Mouse (Mus musculus) intestine, embryonic 15.5 days (tissue): ENCODE measurements around the gene Upk1a. TPM values are rescaled to one million over a fixed set of nuclear protein-coding genes. Genes with fewer than 3 reads are reported as not detected.

Experiments
- ATAC-seq: fragments of 200-750 bp; cut with Nextera tagmentation; 2 replicates; pipeline ENCODE4 v1.8.0; 2017; ENCODE audit warnings: moderate TSS enrichment, moderate library complexity
- H3K27ac ChIP-seq: fragments of 300-500 bp; sonication (generic); 2 replicates; pipeline ENCODE4 v1.5.1; 2015; ENCODE audit warnings: mild to moderate bottlenecking, inconsistent platforms
- H3K27me3 ChIP-seq: fragments of 300-500 bp; sonication (generic); replicated peaks from 2 replicates; pipeline ENCODE4 v1.6.1; 2015; ENCODE audit warnings: inconsistent platforms
- H3K36me3 ChIP-seq: fragments of 300-500 bp; sonication (generic); 2 replicates; pipeline ENCODE4 v1.6.1; 2015; ENCODE audit warnings: inconsistent platforms
- H3K4me1 ChIP-seq: fragments of 300-500 bp; sonication (generic); replicated peaks from 2 replicates; pipeline ENCODE4 v1.6.1; 2015; ENCODE audit warnings: inconsistent platforms
- H3K4me2 ChIP-seq: fragments of 300-500 bp; sonication (generic); replicated peaks from 2 replicates; pipeline ENCODE4 v1.6.1; 2015; ENCODE audit warnings: mild to moderate bottlenecking, inconsistent platforms
- H3K4me3 ChIP-seq: fragments of 300-500 bp; sonication (generic); replicated peaks from 2 replicates; pipeline ENCODE4 v1.5.1; 2015; ENCODE audit warnings: inconsistent platforms
- H3K9ac ChIP-seq: fragments of 300-500 bp; sonication (generic); 2 replicates; pipeline ENCODE4 v1.6.1; 2015; ENCODE audit warnings: inconsistent platforms
- H3K9me3 ChIP-seq: fragments of 300-500 bp; sonication (generic); 2 replicates; pipeline ENCODE4 v1.6.1; 2016; ENCODE audit warnings: inconsistent platforms
- WGBS: fragments of 180-500 bp; shearing (Covaris S2); methylation state at CpG from one replicate; pipeline ENCODE4 v1.1.7; 2015; 5-methylcytosine and 5-hydroxymethylcytosine counted together
- polyA plus RNA-seq: library from polyadenylated mRNA; unstranded; fragments of >200 nt; fragmentation: Nextera tagmentation; extraction: Ambion mirVana; gene quantifications from 2 replicates; pipeline ENCODE4 v1.2.1, GENCODE M21; 2015

Gene Upk1a
- polyA plus RNA-seq, 1 experiment from 2014 or later, result 10.0 TPM

DNA sequence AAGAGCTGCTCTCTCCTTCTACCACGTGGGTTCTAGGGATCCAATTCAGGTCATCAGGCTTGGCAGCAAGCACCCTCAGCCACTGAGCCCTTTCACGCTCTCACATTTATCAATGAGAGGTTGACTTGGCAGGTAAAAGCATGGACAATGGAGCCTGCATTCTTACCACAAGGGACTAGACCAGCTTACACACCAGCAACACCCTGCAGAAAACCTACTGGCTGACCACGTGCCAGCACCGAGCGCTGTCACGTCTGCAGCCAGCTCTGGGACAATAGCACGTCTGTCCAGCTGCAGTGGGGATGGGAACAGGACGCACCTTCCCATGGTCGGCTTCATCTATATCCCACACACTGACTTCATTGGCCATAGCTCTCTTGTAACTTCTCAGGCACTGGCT is 6.0 kb upstream of the Upk1a start:
- Histone ChIP-seq H3K36me3 (peaks cover 38% of the 10 kb centered on the region), H3K27ac (no peak overlapping the region), H3K4me2 (no peak overlapping the region), H3K27me3 (no peaks in the 10 kb centered on the region), H3K9ac (no peak overlapping the region), H3K4me3 (no peak overlapping the region), H3K9me3 (no peaks in the 10 kb centered on the region), H3K4me1 (no peaks in the 10 kb centered on the region)
- ATAC-seq, result no peak
- WGBS, result 97% methylated on average over 9 of the region's 9 CpGs

DNA sequence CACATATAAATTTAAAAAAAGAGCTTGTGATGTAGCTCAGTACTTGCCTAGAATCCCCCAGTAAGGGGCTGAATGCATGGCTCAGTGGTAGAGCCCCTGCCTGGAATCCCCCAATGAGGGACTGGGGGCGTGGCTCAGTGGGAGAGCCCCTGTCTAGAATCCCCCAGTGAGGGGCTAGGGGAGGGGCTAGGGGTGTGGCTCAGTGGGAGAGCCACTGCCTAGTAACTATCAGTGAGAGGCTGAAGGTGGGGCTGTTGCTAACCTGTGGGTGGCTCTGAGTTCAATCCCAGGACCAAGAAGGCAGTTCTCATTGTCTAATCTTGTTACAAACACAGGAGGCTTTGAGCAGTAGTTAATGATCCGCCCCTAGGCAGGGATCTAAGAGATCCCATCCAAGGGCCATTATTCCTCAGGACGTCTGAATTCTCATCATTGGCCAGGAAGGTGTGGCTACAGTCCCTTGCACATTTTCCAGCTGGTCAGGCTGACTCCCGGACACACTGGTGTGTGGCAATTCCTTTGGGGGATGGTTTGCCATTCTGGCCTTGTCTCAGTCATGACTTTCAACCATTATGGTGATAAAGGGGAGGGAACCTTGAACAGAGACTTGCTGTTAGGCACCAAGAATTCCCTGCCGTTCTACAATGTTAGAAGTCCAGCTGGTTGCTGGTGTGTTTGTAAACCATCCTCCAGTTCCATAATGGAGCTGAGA is 2.6 kb upstream of the Upk1a start:
- no peaks in the 10 kb centered on the region for H3K27me3 ChIP-seq
- H3K9me3 ChIP-seq, result no peaks in the 10 kb centered on the region
- H3K9ac ChIP-seq, result no peak overlapping the region
- 0 out of 2 replicates have a peak, but pooled peaks have one; percentile 11 for ATAC-seq
- no peak overlapping the region for H3K27ac ChIP-seq
- peaks cover 6% of the 10 kb centered on the region; the same call in 1 of the 2 replicates for H3K4me1 ChIP-seq
- H3K4me3 ChIP-seq, result no peak overlapping the region
- no peak overlapping the region for H3K4me2 ChIP-seq
- WGBS, result 53% methylated on average over 5 of the region's 5 CpGs
- peaks cover 22% of the 10 kb centered on the region for H3K36me3 ChIP-seq

DNA sequence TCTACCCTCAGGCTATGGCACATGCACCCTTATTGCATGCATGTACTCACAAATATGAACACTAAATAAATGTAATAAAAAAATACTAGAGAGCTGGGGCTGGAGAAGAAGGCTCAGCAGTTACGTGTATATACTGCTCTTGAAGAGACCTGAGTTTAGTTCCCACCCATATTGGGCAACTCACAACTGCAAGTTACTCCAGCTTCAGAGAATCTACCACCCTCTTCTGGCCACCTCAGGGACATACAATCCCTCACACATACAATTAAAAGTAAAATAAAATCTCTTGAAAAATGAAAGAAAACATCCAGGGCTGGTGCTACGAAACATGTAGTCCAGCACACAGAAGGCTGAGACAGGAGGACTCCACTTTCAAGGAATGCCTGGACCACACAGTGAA is 1.8 kb upstream of the Upk1a start:
- H3K4me2 ChIP-seq, result no peak overlapping the region
- H3K4me3 ChIP-seq, result no peak overlapping the region
- H3K36me3 ChIP-seq, result peaks cover 21% of the 10 kb centered on the region
- H3K9me3 ChIP-seq, result no peaks in the 10 kb centered on the region
- no peak overlapping the region for H3K27ac ChIP-seq
- no peaks in the 10 kb centered on the region for H3K27me3 ChIP-seq
- whole genome bisulfite sequencing, result 75% methylated on average over 2 of the region's 2 CpGs
- H3K4me1 ChIP-seq, result peaks cover 12% of the 10 kb centered on the region; the same call in 1 of the 2 replicates
- no peak; the same call in 1 of the 2 replicates for ATAC-seq
- no peak overlapping the region for H3K9ac ChIP-seq

DNA sequence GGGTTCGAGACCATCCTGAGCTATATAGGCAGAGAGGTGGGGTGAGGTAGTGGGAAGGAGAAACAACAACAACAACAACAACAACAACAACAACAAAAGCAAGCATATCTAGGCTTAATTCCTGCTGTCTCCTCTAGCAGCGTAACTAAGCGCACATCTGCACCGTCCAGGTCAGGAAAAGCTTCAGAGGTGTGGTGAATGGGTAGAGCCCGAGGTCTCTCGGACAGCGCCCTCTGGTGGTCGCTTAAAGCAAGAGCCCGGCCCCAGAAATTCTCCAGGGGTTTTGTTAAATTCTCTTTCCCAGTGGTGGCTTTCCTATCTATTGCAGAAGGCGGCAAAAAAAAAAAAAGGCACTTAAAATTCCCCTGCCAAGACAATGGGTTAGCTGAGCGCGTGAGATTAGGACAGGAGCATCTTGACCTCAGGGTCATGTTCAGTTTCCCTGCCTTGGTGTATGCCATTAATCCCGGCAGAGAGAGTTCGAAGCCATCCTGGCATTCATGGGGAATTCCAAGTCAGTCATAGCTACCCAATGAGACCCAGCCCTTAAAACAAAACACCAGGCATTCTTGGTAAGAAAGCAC is 974 bp upstream of the Upk1a start:
- H3K36me3 ChIP-seq, result peaks cover 15% of the 10 kb centered on the region
- ATAC-seq, result peak; percentile 54
- peaks cover 12% of the 10 kb centered on the region for H3K4me1 ChIP-seq
- no peaks in the 10 kb centered on the region for H3K27me3 ChIP-seq
- no peak overlapping the region for H3K4me3 ChIP-seq
- H3K9me3 ChIP-seq, result no peaks in the 10 kb centered on the region
- 0 out of 2 replicates have a peak overlapping the region, but pooled peaks have one; percentile 30 for H3K4me2 ChIP-seq
- no peak overlapping the region for H3K27ac ChIP-seq
- no peak overlapping the region for H3K9ac ChIP-seq
- 21% methylated on average over 14 of the region's 14 CpGs for WGBS

DNA sequence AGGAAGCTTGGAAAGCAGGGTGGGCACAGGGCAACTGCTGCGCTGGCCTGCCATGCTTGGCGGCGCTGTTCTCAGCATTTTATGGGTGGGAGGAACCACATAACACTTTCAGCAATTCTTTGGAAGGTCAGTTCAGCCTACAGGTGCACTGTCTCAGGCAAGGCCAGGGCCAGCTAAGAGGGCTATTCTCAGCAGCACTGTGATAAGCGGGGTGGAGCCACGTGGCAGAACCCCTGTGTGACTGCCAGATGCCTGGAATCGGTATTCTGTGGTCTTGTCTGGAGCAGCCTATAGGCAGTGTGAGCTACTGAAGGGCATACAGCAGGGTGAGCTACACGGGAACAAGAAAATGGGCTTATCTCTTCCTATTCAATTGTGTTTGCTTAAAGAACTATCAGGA is 2.6 kb downstream of the Upk1a start:
- peak; percentile 44 for ATAC-seq
- Histone ChIP-seq H3K4me3 (no peak overlapping the region), H3K4me1 (peaks cover 20% of the 10 kb centered on the region), H3K4me2 (no peak overlapping the region), H3K9me3 (no peaks in the 10 kb centered on the region), H3K36me3 (no peaks in the 10 kb centered on the region), H3K9ac (no peak overlapping the region), H3K27ac (peak overlapping the region; percentile 13; the same call in 1 of the 2 replicates), H3K27me3 (no peaks in the 10 kb centered on the region)
- 45% methylated on average over 7 of the region's 7 CpGs for WGBS

DNA sequence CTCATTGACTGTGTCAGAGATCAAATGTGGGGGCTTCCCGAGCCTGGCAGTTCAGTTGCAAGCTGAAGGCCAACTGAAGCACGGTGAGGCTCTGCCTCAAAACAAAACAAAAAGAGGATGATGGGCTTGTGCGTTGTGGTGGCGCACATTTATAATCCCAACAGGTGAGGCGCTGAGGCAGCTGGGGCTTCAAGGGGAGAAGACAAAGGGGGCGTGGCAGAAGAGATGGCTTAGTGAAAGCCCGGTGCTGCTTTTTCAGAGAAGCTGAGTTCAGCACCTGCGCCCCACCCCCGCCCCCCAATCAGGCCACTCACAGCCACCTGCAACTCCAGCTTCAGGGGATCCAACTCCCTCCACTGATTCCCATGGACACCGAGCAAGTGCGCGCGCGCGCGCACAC is 4.2 kb downstream of the Upk1a start:
- no peaks in the 10 kb centered on the region for H3K27me3 ChIP-seq
- H3K27ac ChIP-seq, result no peak overlapping the region
- H3K9ac ChIP-seq, result no peak overlapping the region
- no peaks in the 10 kb centered on the region for H3K9me3 ChIP-seq
- no peaks in the 10 kb centered on the region for H3K36me3 ChIP-seq
- ATAC-seq, result no peak
- 53% methylated on average over 16 of the region's 16 CpGs for WGBS
- H3K4me3 ChIP-seq, result no peak overlapping the region
- H3K4me1 ChIP-seq, result peaks cover 20% of the 10 kb centered on the region
- no peak overlapping the region for H3K4me2 ChIP-seq

DNA sequence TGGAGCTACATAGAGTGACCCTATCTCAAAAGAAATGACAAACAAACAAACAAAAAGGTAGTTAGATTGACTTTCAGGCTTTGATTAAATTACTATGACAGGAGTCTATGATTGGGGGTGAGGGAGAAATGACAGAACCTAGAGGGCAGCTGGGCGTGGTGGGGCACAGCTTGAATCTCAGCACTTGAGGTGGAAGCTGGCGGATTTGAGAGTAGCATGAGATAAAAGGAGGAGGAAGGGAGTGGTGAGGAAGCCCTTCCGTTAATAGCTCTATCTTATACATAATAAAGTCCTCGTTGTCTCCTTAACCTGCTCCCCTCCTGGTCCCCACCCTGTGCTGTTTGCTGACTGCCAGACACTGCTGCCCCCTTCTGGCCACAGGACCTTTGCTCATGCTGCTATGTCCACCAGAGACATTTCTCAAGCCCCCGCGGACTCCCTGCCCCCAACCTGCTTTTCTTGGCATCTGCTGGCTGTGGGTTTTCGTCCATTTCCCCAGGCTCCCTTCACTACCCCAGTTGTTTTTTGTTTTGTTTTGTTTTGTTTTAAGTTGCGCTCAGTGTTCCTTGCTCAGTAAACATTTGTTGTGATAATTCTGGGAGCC is 4.8 kb downstream of the Upk1a start:
- H3K36me3 ChIP-seq, result no peaks in the 10 kb centered on the region
- ATAC-seq, result peak; percentile 46
- no peak overlapping the region for H3K4me2 ChIP-seq
- H3K27ac ChIP-seq, result no peak overlapping the region
- 25% methylated on average over 8 of the region's 8 CpGs for WGBS
- no peaks in the 10 kb centered on the region for H3K27me3 ChIP-seq
- no peaks in the 10 kb centered on the region for H3K9me3 ChIP-seq
- H3K4me3 ChIP-seq, result no peak overlapping the region
- no peak overlapping the region for H3K9ac ChIP-seq
- peaks cover 16% of the 10 kb centered on the region for H3K4me1 ChIP-seq

DNA sequence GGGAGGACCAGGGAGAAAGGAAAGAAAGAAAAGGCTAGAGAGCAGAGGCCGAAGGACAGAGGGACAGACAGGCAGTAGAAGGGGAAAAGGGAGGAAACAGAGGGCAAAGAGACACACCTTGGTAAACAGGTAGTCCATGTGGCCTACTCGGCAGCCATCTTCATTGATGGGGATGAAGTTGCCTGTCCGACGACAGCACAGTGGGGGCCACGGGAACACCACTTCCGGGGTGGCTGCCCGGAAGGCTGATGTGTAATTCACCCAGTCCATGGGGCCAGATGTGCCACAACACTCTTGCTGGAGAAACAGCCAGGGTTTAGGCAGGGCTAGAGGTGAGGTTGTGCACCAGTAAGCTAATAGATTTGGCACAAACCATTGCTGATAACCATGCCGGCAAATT is 7.7 kb downstream of the Upk1a start:
- H3K4me1 ChIP-seq, result peaks cover 14% of the 10 kb centered on the region; the same call in 1 of the 2 replicates
- ATAC-seq, result no peak
- no peaks in the 10 kb centered on the region for H3K9me3 ChIP-seq
- H3K36me3 ChIP-seq, result no peaks in the 10 kb centered on the region
- no peak overlapping the region for H3K27ac ChIP-seq
- no peak overlapping the region for H3K9ac ChIP-seq
- H3K27me3 ChIP-seq, result no peaks in the 10 kb centered on the region
- H3K4me2 ChIP-seq, result no peak overlapping the region
- 88% methylated on average over 8 of the region's 8 CpGs for whole genome bisulfite sequencing
- H3K4me3 ChIP-seq, result no peak overlapping the region

DNA sequence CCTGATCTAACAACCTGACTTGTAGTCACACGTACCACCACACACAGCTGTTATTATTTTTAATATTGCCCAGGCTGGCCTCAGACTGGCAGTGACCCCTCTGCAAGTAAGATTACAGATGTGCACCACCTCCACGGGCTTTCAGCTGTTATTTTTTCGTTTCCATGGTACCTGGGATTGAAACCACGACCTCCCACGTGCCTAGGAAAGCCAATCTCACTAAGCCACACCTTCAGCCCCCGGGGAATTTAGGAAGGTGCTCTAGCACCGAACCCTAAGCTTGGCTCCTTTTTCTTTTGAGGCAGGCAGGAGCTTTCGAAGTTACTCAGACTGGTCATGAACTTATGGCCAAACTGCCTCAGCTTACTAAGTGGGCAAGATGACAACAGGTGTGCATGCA is 8.2 kb downstream of the Upk1a start:
- H3K9me3 ChIP-seq, result no peaks in the 10 kb centered on the region
- peaks cover 11% of the 10 kb centered on the region for H3K4me1 ChIP-seq
- H3K9ac ChIP-seq, result no peak overlapping the region
- H3K27me3 ChIP-seq, result no peaks in the 10 kb centered on the region
- no peak overlapping the region for H3K4me3 ChIP-seq
- H3K36me3 ChIP-seq, result no peaks in the 10 kb centered on the region
- WGBS, result 59% methylated on average over 8 of the region's 8 CpGs
- no peak overlapping the region for H3K27ac ChIP-seq
- no peak for ATAC-seq
- H3K4me2 ChIP-seq, result no peak overlapping the region

DNA sequence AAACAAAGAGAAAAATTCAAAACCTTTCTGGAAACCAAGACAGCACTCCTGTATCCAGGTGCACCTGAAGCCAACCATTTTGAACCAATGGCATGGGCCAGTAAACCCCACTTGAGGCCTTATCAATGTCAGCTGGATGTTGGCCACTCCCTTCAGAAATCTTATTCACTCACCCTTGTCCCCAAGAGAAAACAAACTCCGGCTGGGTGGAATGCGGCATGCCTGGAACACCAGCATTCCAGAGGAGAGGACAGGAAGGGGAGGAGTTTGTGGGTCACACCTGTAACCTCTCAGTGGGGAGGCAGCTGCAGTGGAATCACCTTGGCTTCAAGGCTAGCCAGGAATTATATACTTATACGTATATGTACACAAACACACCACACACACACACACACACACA is 10.1 kb downstream of the Upk1a start:
- no peaks in the 10 kb centered on the region for H3K9me3 ChIP-seq
- H3K4me3 ChIP-seq, result no peak overlapping the region
- no peaks in the 10 kb centered on the region for H3K27me3 ChIP-seq
- WGBS, result 23% methylated on average over 3 of the region's 3 CpGs
- H3K4me2 ChIP-seq, result no peak overlapping the region
- no peak overlapping the region for H3K9ac ChIP-seq
- ATAC-seq, result peak; percentile 84
- H3K27ac ChIP-seq, result peak overlapping the region; percentile 27; the same call in 1 of the 2 replicates
- H3K36me3 ChIP-seq, result no peaks in the 10 kb centered on the region
- H3K4me1 ChIP-seq, result peaks cover 3% of the 10 kb centered on the region; the same call in 1 of the 2 replicates

DNA sequence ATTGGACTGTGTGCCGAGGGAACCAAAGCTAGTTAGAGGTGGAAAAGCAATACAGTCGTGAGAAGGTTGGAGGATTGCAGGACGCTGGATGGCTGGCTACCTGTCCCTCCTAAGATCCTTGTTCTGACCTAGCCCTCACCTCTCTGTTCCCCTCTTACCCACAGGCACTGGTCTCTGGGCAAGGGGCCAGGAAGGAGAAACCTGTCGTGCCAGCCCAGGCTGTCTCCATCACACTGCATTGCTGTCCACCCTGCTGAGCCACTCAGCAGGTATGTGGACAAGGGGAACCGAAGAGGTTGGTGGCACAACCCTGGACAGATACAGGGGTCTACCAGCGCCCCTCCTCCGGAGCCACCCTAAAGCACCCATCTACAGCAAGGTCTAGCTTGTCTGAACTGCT is 12.0 kb downstream of the Upk1a start:
- WGBS, result 69% methylated on average over 7 of the region's 7 CpGs
- no peak for ATAC-seq
- Histone ChIP-seq H3K4me2 (no peak overlapping the region), H3K9me3 (no peaks in the 10 kb centered on the region), H3K9ac (no peak overlapping the region), H3K27me3 (no peaks in the 10 kb centered on the region), H3K4me3 (no peak overlapping the region), H3K27ac (peak overlapping the region; percentile 22), H3K4me1 (peaks cover 3% of the 10 kb centered on the region; the same call in 1 of the 2 replicates), H3K36me3 (no peaks in the 10 kb centered on the region)

DNA sequence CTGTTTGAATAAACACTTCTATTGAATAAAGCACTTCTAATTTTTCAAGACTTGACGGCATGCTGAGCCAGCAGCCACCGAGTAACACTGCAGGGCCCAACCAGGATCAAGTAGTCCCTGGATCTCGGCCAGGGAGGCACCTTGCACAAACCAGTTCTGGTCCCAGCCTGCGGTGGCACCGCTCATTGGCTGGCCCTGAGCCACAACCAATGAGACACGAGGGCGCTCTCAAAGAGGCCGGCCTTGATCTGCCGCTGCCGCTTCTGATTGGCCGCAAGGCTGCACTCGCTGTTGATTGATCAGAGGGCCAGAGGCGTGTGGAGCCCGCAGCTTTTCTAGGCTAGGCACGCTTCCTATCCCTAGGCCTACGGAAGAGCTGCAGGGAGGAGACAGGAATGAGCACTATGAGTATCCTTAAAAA is 12.7 kb downstream of the Upk1a start:
- H3K27me3 ChIP-seq, result no peaks in the 10 kb centered on the region
- no peaks in the 10 kb centered on the region for H3K36me3 ChIP-seq
- no peak overlapping the region for H3K4me3 ChIP-seq
- H3K27ac ChIP-seq, result peak overlapping the region; percentile 40
- peaks cover 3% of the 10 kb centered on the region; the same call in 1 of the 2 replicates for H3K4me1 ChIP-seq
- no peak overlapping the region for H3K9ac ChIP-seq
- H3K4me2 ChIP-seq, result peak overlapping the region; percentile 30
- peak; percentile 93 for ATAC-seq
- no peaks in the 10 kb centered on the region for H3K9me3 ChIP-seq
- WGBS, result 2% methylated on average over 16 of the region's 16 CpGs
